Mouse (Mus musculus): ENCODE results near the gene Gm11437.

- no peak for TF ChIP-seq POLR2A (IDR thresholded peaks at IDR 0.05; ENCODE audit: control insufficient read depth, low read depth, low read length)
- TF ChIP-seq CTCF (IDR thresholded peaks at IDR 0.05; ENCODE audit: control insufficient read depth, insufficient read depth, insufficient replicate concordance, low read depth, low read length) = no peak
These were observed 32.9 kb downstream of the Gm11437 start for GRCm38 (mm10) chr11:84134331-84134860.
